ENCODE assay signal across 8 mouse cellular contexts in the genomic region with DNA sequence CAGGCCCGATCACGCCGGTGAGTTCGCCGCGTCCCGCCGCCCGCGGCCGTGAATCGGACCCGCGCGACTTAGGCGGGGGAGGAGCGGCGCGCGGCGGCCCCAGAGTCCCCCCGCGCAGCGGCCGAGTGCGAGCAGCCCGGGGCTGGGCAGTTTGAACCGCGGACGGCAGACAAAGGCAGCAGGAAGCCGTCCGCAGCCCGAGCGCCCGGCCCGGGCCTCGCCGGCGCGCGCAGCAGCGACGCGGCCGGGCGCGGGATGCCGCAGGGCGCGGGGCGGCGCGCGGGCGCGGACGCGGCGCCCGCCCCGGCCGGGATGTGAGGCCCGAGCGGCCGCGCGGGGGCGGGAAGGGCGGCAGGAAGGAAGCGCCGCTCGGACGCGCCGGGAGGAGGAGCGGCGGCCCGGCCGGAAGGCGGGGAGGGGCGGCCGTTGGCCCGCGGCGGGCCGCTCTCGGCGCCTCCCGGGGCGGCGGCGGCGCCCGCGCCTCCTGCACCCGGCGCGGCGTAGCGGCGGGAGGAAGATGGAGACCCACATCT. TPM values are rescaled to one million over a fixed set of nuclear protein-coding genes. Genes with fewer than 3 reads are reported as not detected.
DNase-seq lines count a peak whose midpoint lies in the region; ATAC-seq and TF ChIP-seq lines count a peak whose summit lies in the region.

Gene Fbxl14, plus strand, starts transcription at position 326 of the 533 bp plus-strand sequence.

- no CpG with 5 or more reads among the region's 101 CpGs for WGBS in embryonic facial prominence, embryonic 14.5 days
- under 1% methylated on average over 44 of the region's 101 CpGs for WGBS in heart, embryonic 14.5 days
- 0% methylated on average over 3 of the region's 101 CpGs for WGBS in liver, postnatal 0 days (ENCODE audit: insufficient replicate concordance)

- H3K9ac ChIP-seq in embryonic facial prominence, embryonic 14.5 days (ENCODE audit: low read depth, low read length) = peak within 1 kb of the TSS; percentile 94
- peak within 1 kb of the TSS; percentile 82 for H3K9ac ChIP-seq in heart, embryonic 14.5 days (ENCODE audit: low read length)
- H3K9ac ChIP-seq in liver, postnatal 0 days (replicated peaks) = peak within 1 kb of the TSS; percentile 92

- ATAC-seq in embryonic facial prominence, embryonic 14.5 days (ENCODE audit: low read depth) = peak; percentile 88
- ATAC-seq in heart, embryonic 14.5 days (ENCODE audit: insufficient number of reproducible peaks, insufficient read depth, low FRiP score, low read depth) = peak; percentile 83
- ATAC-seq in liver, postnatal 0 days = peak; percentile 87

- peak within 1 kb of the TSS; percentile 100 for H3K4me2 ChIP-seq in embryonic facial prominence, embryonic 14.5 days (ENCODE audit: low read depth, low read length)
- H3K4me2 ChIP-seq in heart, embryonic 14.5 days (ENCODE audit: low read length) = peak within 1 kb of the TSS; percentile 97
- peak within 1 kb of the TSS; percentile 89 for H3K4me2 ChIP-seq in liver, postnatal 0 days (ENCODE audit: low read depth, low read length)

- peaks cover 29% of the 10 kb centered on the region for H3K36me3 ChIP-seq in E14TG2a.4 (ENCODE audit: insufficient read depth, low read length)
- H3K36me3 ChIP-seq in embryonic facial prominence, embryonic 14.5 days (ENCODE audit: control insufficient read depth, insufficient read depth, low read length) = peaks cover 16% of the 10 kb centered on the region
- H3K36me3 ChIP-seq in heart, embryonic 14.5 days (ENCODE audit: control insufficient read depth, insufficient read depth, low read length) = peaks cover 10% of the 10 kb centered on the region
- H3K36me3 ChIP-seq in liver, postnatal 0 days (replicated peaks; ENCODE audit: insufficient read depth, low read length) = 0 out of 2 replicates have a peak, but pooled peaks cover 6% of the 10 kb centered on the region
- no peaks in the 10 kb centered on the region for H3K36me3 ChIP-seq in splenic B cell, adult 2 months (ENCODE audit: control insufficient read depth, insufficient read depth, low read length, poor library complexity, severe bottlenecking)

- H3K4me3 ChIP-seq in E14TG2a.4 (replicated peaks; ENCODE audit: low read length) = peak within 1 kb of the TSS; percentile 90
- peak within 1 kb of the TSS; percentile 81 for H3K4me3 ChIP-seq in embryonic facial prominence, embryonic 14.5 days (ENCODE audit: low read depth, low read length)
- H3K4me3 ChIP-seq in heart, embryonic 14.5 days (ENCODE audit: control insufficient read depth in 1 of 2, insufficient read depth in 1 of 2, low read depth in 1 of 2, low read length in 2 of 2) = peak within 1 kb of the TSS; percentile 81 to 86
- peak within 1 kb of the TSS; percentile 89 for H3K4me3 ChIP-seq in liver, postnatal 0 days (ENCODE audit: low read depth, low read length)

- H3K9me3 ChIP-seq in E14TG2a.4 (ENCODE audit: low read length) = no peaks in the 10 kb centered on the region
- H3K9me3 ChIP-seq in embryonic facial prominence, embryonic 14.5 days (ENCODE audit: control insufficient read depth, low read length) = no peaks in the 10 kb centered on the region
- H3K9me3 ChIP-seq in heart, embryonic 14.5 days (ENCODE audit: control insufficient read depth, low read length) = no peaks in the 10 kb centered on the region
- H3K9me3 ChIP-seq in liver, postnatal 0 days (ENCODE audit: low read length) = no peaks in the 10 kb centered on the region

- H3K27me3 ChIP-seq in E14TG2a.4 (ENCODE audit: insufficient read depth, low read length) = no peaks in the 10 kb centered on the region; the same call in 1 of the 2 replicates
- H3K27me3 ChIP-seq in embryonic facial prominence, embryonic 14.5 days (replicated peaks; ENCODE audit: control insufficient read depth, insufficient read depth, low read length) = no peaks in the 10 kb centered on the region
- H3K27me3 ChIP-seq in heart, embryonic 14.5 days (ENCODE audit: control insufficient read depth, insufficient read depth, low read length) = no peaks in the 10 kb centered on the region
- H3K27me3 ChIP-seq in liver, postnatal 0 days (ENCODE audit: insufficient read depth, low read length) = no peaks in the 10 kb centered on the region
- no peaks in the 10 kb centered on the region for H3K27me3 ChIP-seq in splenic B cell, adult 2 months (ENCODE audit: control insufficient read depth, insufficient read depth, low read length, poor library complexity, severe bottlenecking)

- peaks cover 52% of the 10 kb centered on the region for H3K4me1 ChIP-seq in E14TG2a.4 (replicated peaks; ENCODE audit: low read depth, low read length)
- H3K4me1 ChIP-seq in embryonic facial prominence, embryonic 14.5 days (ENCODE audit: control insufficient read depth, insufficient read depth, low read length) = peaks cover 19% of the 10 kb centered on the region
- H3K4me1 ChIP-seq in heart, embryonic 14.5 days (ENCODE audit: control insufficient read depth in 2 of 2, insufficient read depth in 2 of 2, low read length in 2 of 2) = peaks cover 10 to 31% of the 10 kb centered on the region in 2 experiments
- peaks cover 37% of the 10 kb centered on the region for H3K4me1 ChIP-seq in liver, postnatal 0 days (ENCODE audit: insufficient read depth)

- no peak for TF ChIP-seq EP300 in liver, postnatal 0 days (IDR thresholded peaks at IDR 0.05; ENCODE audit: low read depth)

- TF ChIP-seq CTCF in E14TG2a.4 (conservative IDR thresholded peaks at IDR 0.05; ENCODE audit: low read length) = no peak
- no peak for TF ChIP-seq CTCF in liver, postnatal 0 days (IDR thresholded peaks at IDR 0.05; ENCODE audit: low read depth)

- DNase-seq in 3T3-L1 (ENCODE audit: low read depth, low spot score) = peak; percentile 55
- DNase-seq in embryonic facial prominence, embryonic 14.5 days (ENCODE audit: low spot score) = peak; percentile 86
- peak; percentile 61 to 79 for DNase-seq in kidney, postnatal 4 days
- peak; percentile 64 for DNase-seq in liver, postnatal 0 days
- DNase-seq in splenic B cell, adult 2 months (ENCODE audit: low read depth, low spot score) = peak; percentile 77
- no peak for DNase-seq in cerebellum, adult 9-10 months

- H3K27ac ChIP-seq in embryonic facial prominence, embryonic 14.5 days (replicated peaks; ENCODE audit: low read depth, low read length) = peak within 1 kb of the TSS; percentile 99
- H3K27ac ChIP-seq in heart, embryonic 14.5 days (replicated peaks in 1 of 2; ENCODE audit: control insufficient read depth in 1 of 2, insufficient read depth in 1 of 2, low read depth in 2 of 2, low read length in 2 of 2) = peak within 1 kb of the TSS; percentile 96 to 98
- H3K27ac ChIP-seq in liver, postnatal 0 days (ENCODE audit: low read depth) = peak within 1 kb of the TSS; percentile 99

RNA-seq across cellular contexts. Expression of gene Fbxl14, which starts in this region (rescaled TPM):
- polyA plus RNA-seq in embryonic facial prominence, embryonic 14.5 days (2014; fragmentation: Nextera tagmentation; extraction: Ambion mirVana) = 6.2 and 7.5 TPM in 2 replicates
- 3.0 and 4.4 TPM in 2 replicates for polyA plus RNA-seq in heart, embryonic 14.5 days (2014; fragmentation: Nextera tagmentation; extraction: Ambion mirVana)
- 2.4 and 2.5 TPM in 2 replicates for polyA plus RNA-seq in liver, postnatal 0 days (2015; fragmentation: Nextera tagmentation; extraction: Ambion mirVana)
